Mouse (Mus musculus): ENCODE results near the gene 0610010F05Rik.
A peak's percentile ranks its signal among the peaks of the same experiment; 100 is the strongest.

Gene 0610010F05Rik

DNA sequence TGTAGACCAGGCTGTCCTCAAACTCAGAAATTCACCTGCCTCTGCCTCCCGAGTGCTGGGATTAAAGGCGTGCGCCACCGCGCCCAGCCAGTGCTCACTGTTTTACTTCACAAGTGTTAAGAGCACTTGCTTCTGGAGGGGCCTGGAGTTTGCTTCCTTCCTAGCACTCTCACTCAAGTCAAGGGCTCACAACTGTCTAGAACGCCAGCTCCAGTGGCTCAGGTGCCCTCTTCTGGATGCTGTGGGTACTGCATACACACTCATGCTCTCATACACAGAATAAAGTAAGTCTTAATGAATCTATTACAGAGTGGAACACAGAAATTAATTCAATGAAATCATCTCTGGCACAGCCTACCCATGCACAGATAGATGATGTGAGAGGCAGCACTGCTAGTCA is 67.7 kb downstream of the 0610010F05Rik start:
- peak; percentile 83 for DNase-seq (ENCODE audit: low read depth)

DNA sequence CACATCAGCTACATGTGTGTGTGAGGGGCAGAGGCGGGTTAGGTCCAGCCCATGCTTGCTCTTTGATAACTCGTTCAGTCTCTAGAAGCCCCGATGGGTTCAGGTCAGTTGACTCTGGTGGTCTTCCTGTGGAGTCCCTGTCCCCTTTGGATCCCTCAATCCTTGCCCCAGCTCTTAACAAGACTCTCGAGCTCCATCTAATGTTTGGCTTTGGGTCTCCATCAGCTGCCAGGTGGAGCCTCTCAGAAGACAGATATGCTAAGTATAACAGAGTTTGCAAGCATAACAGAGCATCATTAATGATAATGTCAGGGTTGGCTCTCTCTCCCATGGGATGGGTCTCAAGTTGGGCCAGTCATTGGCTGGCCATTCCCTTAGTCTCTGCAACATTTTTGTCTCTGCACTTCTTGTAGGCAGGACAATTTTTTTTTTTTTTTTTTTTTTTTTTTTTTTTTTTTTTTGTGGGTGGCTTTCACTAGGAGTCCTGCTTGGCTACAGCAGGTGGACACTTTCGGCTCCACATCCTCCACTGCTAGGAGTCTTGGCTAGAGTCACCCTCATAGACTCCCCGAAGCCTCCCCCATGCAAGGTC is 76.3 kb downstream of the 0610010F05Rik start:
- no peak for DNase-seq (ENCODE audit: low read depth)

- DNase-seq (ENCODE audit: low read depth) = no peak
Measured at GRCm38 (mm10) chr11:23537446-23537845, 96.0 kb downstream of the 0610010F05Rik start.

DNA sequence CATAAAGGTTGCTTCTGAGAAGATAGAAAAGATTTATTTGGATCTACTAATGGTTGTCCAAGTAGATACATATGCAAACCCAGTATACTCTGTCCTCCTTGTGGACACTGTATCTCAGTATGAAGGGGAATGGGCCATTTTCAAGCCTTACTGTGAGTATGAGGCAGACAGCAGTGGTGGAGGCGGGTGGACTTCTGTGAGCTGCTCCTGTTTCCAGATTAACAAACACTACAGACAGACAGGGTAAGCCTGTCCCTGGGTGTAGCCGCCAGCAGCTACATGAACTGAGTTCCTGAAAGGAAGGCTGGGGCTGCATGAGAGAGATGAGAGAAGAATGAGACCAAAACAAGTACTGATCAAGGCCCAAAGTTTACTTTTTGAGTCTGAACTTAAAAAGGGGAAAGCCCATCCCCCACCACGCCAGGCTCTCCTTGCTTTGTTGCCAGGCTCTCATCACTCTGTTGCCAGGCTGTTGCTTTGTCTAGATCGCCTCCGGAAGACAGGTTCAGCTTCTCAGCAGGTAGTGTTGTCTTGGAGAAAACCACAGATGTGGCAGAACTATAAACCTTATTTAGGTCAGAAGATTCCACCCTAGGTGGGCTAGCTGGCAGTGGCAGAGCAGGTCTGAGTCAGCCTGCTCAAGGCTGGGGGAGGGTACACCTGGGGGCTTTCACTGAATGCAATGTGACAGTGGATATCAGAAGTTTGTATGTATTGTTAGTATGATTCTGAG is 112.8 kb downstream of the 0610010F05Rik start, which contains the start of gene 1700093K21Rik:
TSS of gene 1700093K21Rik (minus strand) at position 683 of the 733 bp plus-strand sequence.
- no peak for DNase-seq (ENCODE audit: low read depth)

- DNase-seq (ENCODE audit: low read depth) = no peak
Measured at GRCm38 (mm10) chr11:23518981-23519380, 114.5 kb downstream of the 0610010F05Rik start.

DNA sequence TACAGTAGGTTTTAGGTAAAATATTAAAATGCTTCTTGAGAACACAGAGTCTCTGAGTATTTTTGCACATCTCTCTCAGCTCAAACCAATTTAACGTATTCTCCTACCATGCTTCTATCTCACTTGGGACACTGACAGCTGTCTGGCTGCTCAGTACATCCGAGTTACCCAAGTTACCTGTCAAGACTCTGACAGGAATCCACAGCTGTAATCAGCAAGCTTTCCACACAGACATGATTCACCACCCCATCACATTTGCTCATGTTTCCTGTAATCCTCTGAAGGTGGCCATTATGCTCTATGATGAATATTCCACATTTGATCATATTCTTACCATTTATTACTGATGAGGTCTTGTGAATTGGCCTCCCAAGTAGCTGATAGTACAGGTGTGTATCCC is 118.1 kb downstream of the 0610010F05Rik start:
- no peak for DNase-seq (ENCODE audit: low read depth)

Measured in 416B (cell line).